Mouse (Mus musculus) MEL (cell line): ENCODE measurements around the gene Gpatch2. TPM values are rescaled to one million over a fixed set of nuclear protein-coding genes. Genes with fewer than 3 reads are reported as not detected.
A peak's percentile ranks its signal among the peaks of the same experiment; 100 is the strongest.

ENCODE experiments used
- DNase-seq: peaks from one replicate; pipeline ENCODE4 v3.0.0; 2011; ENCODE audit warnings: low read depth, low spot score
- H3K27ac ChIP-seq: 2 replicates; pipeline ENCODE4 v1.5.1; 2012; ENCODE audit warnings: low read depth, mild to moderate bottlenecking, control low read depth, low read length, moderate library complexity; ENCODE audit not compliant: control insufficient read depth
- H3K27me3 ChIP-seq, 2 experiments: fragments of 150-350 bp in 1 of 2; sonication (generic) in 1 of 2; 2 replicates each; pipeline ENCODE4 v1.6.1; 2012; ENCODE audit warnings: low read length in 2 of 2, mild to moderate bottlenecking in 2 of 2, improper control_type of control experiment in 1 of 2, moderate library complexity in 1 of 2; ENCODE audit not compliant: insufficient read depth in 2 of 2, control insufficient read depth in 1 of 2
- H3K36me3 ChIP-seq, 2 experiments: 2 replicates each; pipeline ENCODE4 v1.6.1; 2012 to 2014; ENCODE audit warnings: low read length in 2 of 2, improper control_type of control experiment in 1 of 2, inconsistent platforms in 1 of 2, mild to moderate bottlenecking in 1 of 2; ENCODE audit not compliant: insufficient read depth in 2 of 2, control insufficient read depth in 1 of 2
- H3K4me1 ChIP-seq, 2 experiments: fragments of 150-350 bp in 1 of 2; sonication (generic) in 1 of 2; 2 replicates each; pipeline ENCODE4 v1.6.1; 2012; ENCODE audit warnings: low read length in 2 of 2, improper control_type of control experiment in 1 of 2, mild to moderate bottlenecking in 1 of 2; ENCODE audit not compliant: insufficient read depth in 2 of 2, control insufficient read depth in 1 of 2
- H3K4me3 ChIP-seq, 2 experiments: fragments of 150-350 bp in 1 of 2; sonication (generic) in 1 of 2; 2 replicates each; pipeline ENCODE4 v1.5.1; 2012; ENCODE audit warnings: low read depth in 2 of 2, low read length in 2 of 2, mild to moderate bottlenecking in 2 of 2, moderate library complexity in 2 of 2, control low read depth in 1 of 2, improper control_type of control experiment in 1 of 2; ENCODE audit not compliant: control insufficient read depth in 1 of 2, insufficient read depth in 1 of 2
- H3K79me2 ChIP-seq: 2 replicates; pipeline ENCODE4 v1.6.1; 2012; ENCODE audit warnings: mild to moderate bottlenecking, low read length, moderate library complexity; ENCODE audit not compliant: control insufficient read depth, poor library complexity, insufficient read depth
- H3K9ac ChIP-seq: 2 replicates; pipeline ENCODE4 v1.6.1; 2012; ENCODE audit warnings: low read depth, mild to moderate bottlenecking, control low read depth, low read length, moderate library complexity; ENCODE audit not compliant: control insufficient read depth, poor library complexity, severe bottlenecking
- H3K9me3 ChIP-seq: fragments of 150-350 bp; sonication (generic); replicated peaks from 2 replicates; pipeline ENCODE4 v1.6.1; 2012; ENCODE audit warnings: mild to moderate bottlenecking, low read length, improper control_type of control experiment, moderate library complexity; ENCODE audit not compliant: insufficient read depth
- CHD1 ChIP-seq: IDR thresholded peaks from 2 replicates; pipeline ENCODE4 v1.6.1; 2012; ENCODE audit warnings: low read depth, mild to moderate bottlenecking, inconsistent platforms, low read length, improper control_type of control experiment
- CTCF ChIP-seq, 3 experiments: IDR thresholded peaks in 2 of 3; conservative IDR thresholded peaks in 1 of 3; 2 replicates each; pipeline ENCODE4 v1.5.1; 2011 to 2012; ENCODE audit warnings: low read length in 3 of 3, low read depth in 2 of 3, mild to moderate bottlenecking in 2 of 3, improper control_type of control experiment in 1 of 3, inconsistent platforms in 1 of 3, mixed read lengths in 1 of 3, moderate library complexity in 1 of 3; ENCODE audit not compliant: control insufficient read depth in 1 of 3, insufficient read depth in 1 of 3, poor library complexity in 1 of 3, severe bottlenecking in 1 of 3
- E2F4 ChIP-seq: IDR thresholded peaks from 2 replicates; pipeline ENCODE4 v1.6.1; 2011; ENCODE audit warnings: low read depth, low read length, improper control_type of control experiment, borderline replicate concordance
- EP300 ChIP-seq, 2 experiments: IDR thresholded peaks; 2 replicates each; pipeline ENCODE4 v1.6.1; 2011; ENCODE audit warnings: improper control_type of control experiment in 2 of 2, low read length in 2 of 2, low read depth in 1 of 2, mild to moderate bottlenecking in 1 of 2
- GABPA ChIP-seq: IDR thresholded peaks from 2 replicates; pipeline ENCODE4 v1.6.1; 2012; ENCODE audit warnings: low read depth, mild to moderate bottlenecking, inconsistent platforms, low read length, improper control_type of control experiment, moderate library complexity
- JUND ChIP-seq: IDR thresholded peaks from 2 replicates; pipeline ENCODE4 v1.6.1; 2011; ENCODE audit warnings: low read depth, mild to moderate bottlenecking, improper control_type of control experiment, low read length
- MAFK ChIP-seq: IDR thresholded peaks from 2 replicates; pipeline ENCODE4 v1.6.1; 2011; ENCODE audit warnings: low read depth, mild to moderate bottlenecking, low read length, improper control_type of control experiment, borderline replicate concordance
- MAZ ChIP-seq: IDR thresholded peaks from 2 replicates; pipeline ENCODE4 v1.6.1; 2012; ENCODE audit warnings: low read depth, mild to moderate bottlenecking, inconsistent platforms, low read length, improper control_type of control experiment
- MEF2A ChIP-seq: IDR thresholded peaks from 2 replicates; pipeline ENCODE4 v1.6.1; 2014; ENCODE audit warnings: low read depth, mild to moderate bottlenecking, inconsistent platforms, low read length, improper control_type of control experiment; ENCODE audit not compliant: poor library complexity, insufficient replicate concordance, severe bottlenecking; ENCODE audit errors: extremely low read depth
- MXI1 ChIP-seq: IDR thresholded peaks from 2 replicates; pipeline ENCODE4 v1.6.1; 2011; ENCODE audit warnings: mild to moderate bottlenecking, low read depth, low read length, improper control_type of control experiment
- NELFE ChIP-seq: IDR thresholded peaks from 2 replicates; pipeline ENCODE4 v1.6.1; 2011; ENCODE audit warnings: low read depth, low read length, improper control_type of control experiment
- SIN3A ChIP-seq: IDR thresholded peaks from 2 replicates; pipeline ENCODE4 v1.6.1; 2012; ENCODE audit warnings: low read length, improper control_type of control experiment, inconsistent platforms
- SMC3 ChIP-seq: IDR thresholded peaks from 2 replicates; pipeline ENCODE4 v1.6.1; 2011; ENCODE audit warnings: low read depth, low read length, improper control_type of control experiment
- TBP ChIP-seq: IDR thresholded peaks from 2 replicates; pipeline ENCODE4 v1.8.0; 2011; ENCODE audit warnings: low read depth, low read length, improper control_type of control experiment
- TCF12 ChIP-seq: IDR thresholded peaks from 2 replicates; pipeline ENCODE4 v1.6.1; 2014; ENCODE audit warnings: low read depth, mild to moderate bottlenecking, inconsistent platforms, low read length, improper control_type of control experiment, moderate library complexity
- UBTF ChIP-seq: IDR thresholded peaks from 2 replicates; pipeline ENCODE4 v1.6.1; 2012; ENCODE audit warnings: low read depth, mild to moderate bottlenecking, inconsistent platforms, low read length, improper control_type of control experiment, moderate library complexity, borderline replicate concordance; ENCODE audit not compliant: insufficient read depth
- USF2 ChIP-seq, 2 experiments: IDR thresholded peaks; 2 replicates each; pipeline ENCODE4 v1.6.1; 2011 to 2012; ENCODE audit warnings: improper control_type of control experiment in 2 of 2, low read length in 2 of 2, borderline replicate concordance in 1 of 2, inconsistent platforms in 1 of 2, low read depth in 1 of 2, mild to moderate bottlenecking in 1 of 2; ENCODE audit not compliant: insufficient read depth in 1 of 2
- ZMIZ1 ChIP-seq: IDR thresholded peaks from 2 replicates; pipeline ENCODE4 v1.6.1; 2012; ENCODE audit warnings: low read depth, mild to moderate bottlenecking, inconsistent platforms, low read length, improper control_type of control experiment, moderate library complexity
- ZNF384 ChIP-seq: IDR thresholded peaks from 2 replicates; pipeline ENCODE4 v1.6.1; 2012; ENCODE audit warnings: low read depth, mild to moderate bottlenecking, inconsistent platforms, low read length, improper control_type of control experiment
- polyA plus RNA-seq, 2 experiments: library from polyadenylated mRNA; stranded (reverse) in 1 of 2; unstranded in 1 of 2; fragments of >175 nt in 1 of 2; fragments of >200 nt in 1 of 2; gene quantifications; 2 replicates each; pipeline versions ENCODE4 v1.2.1 to v1.2.4; 2012; ENCODE audit warnings: low replicate concordance in 2 of 2, low read depth in 1 of 2; ENCODE audit not compliant: insufficient read length in 2 of 2, insufficient read depth in 1 of 2, missing spikeins in 1 of 2
- total RNA-seq: library from RNA; depleted of rRNA; stranded (reverse); fragments of 300-350 nt; gene quantifications from 2 replicates; pipeline ENCODE4 v1.2.3, GENCODE M21; 2012

Gene Gpatch2
- total and polyA plus RNA-seq, 3 experiments, result 14.5 to 15.3 TPM; not detected in 1

- Histone ChIP-seq H3K4me1 (no peaks in the 10 kb centered on the region), H3K4me3 (no peak overlapping the region)
- TF ChIP-seq SIN3A (no peak), MAFK (no peak), ZMIZ1 (no peak), USF2 (IDR thresholded peaks at IDR 0.05; ENCODE audit: borderline replicate concordance in 1 of 2, insufficient read depth in 1 of 2, low read depth in 1 of 2, low read length in 2 of 2) (no peak), MEF2A (no peak), E2F4 (no peak), ZNF384 (no peak), TBP (no peak), TCF12 (no peak), CHD1 (no peak), UBTF (no peak), GABPA (no peak), NELFE (no peak), MAZ (no peak), EP300 (IDR thresholded peaks at IDR 0.05; ENCODE audit: low read depth in 1 of 2, low read length in 2 of 2) (no peak)
- TF ChIP-seq, all 39 proteins: peak for 0
- Histone ChIP-seq H3K27ac (no peak overlapping the region), H3K79me2 (no peaks in the 10 kb centered on the region), H3K27me3 (no peaks in the 10 kb centered on the region), H3K36me3 (no peaks in the 10 kb centered on the region), H3K9ac (no peak overlapping the region), H3K9me3 (no peaks in the 10 kb centered on the region)
- DNase-seq, result no peak
These were observed 150.1 kb downstream of the Gpatch2 start for GRCm38 (mm10) chr1:187365424-187365823.

- no peaks in the 10 kb centered on the region for H3K4me1 ChIP-seq
- TF ChIP-seq JUND, result no peak
- no peak for TF ChIP-seq MXI1
- TF ChIP-seq SMC3, result peak; percentile 35
- TF ChIP-seq CTCF (IDR thresholded peaks at IDR 0.05 in 2 of 3, conservative IDR thresholded peaks at IDR 0.05 in 1 of 3; ENCODE audit: control insufficient read depth in 1 of 3, insufficient read depth in 1 of 3, low read depth in 2 of 3, low read length in 3 of 3, poor library complexity in 1 of 3, severe bottlenecking in 1 of 3), result peak in 1 of 3 experiments; percentile 24; a peak in 1 of 6 replicates
- peak; percentile 6 for DNase-seq
- no peak overlapping the region for H3K9ac ChIP-seq
- H3K4me3 ChIP-seq, result no peak overlapping the region
- no peaks in the 10 kb centered on the region for H3K36me3 ChIP-seq
- no peaks in the 10 kb centered on the region for H3K27me3 ChIP-seq
- no peaks in the 10 kb centered on the region for H3K79me2 ChIP-seq
- H3K9me3 ChIP-seq, result no peaks in the 10 kb centered on the region
- H3K27ac ChIP-seq, result no peak overlapping the region
These were observed 151.5 kb downstream of the Gpatch2 start for GRCm38 (mm10) chr1:187366806-187367205.
